22 mouse cellular contexts compared by ENCODE assay signal in the genomic region with DNA sequence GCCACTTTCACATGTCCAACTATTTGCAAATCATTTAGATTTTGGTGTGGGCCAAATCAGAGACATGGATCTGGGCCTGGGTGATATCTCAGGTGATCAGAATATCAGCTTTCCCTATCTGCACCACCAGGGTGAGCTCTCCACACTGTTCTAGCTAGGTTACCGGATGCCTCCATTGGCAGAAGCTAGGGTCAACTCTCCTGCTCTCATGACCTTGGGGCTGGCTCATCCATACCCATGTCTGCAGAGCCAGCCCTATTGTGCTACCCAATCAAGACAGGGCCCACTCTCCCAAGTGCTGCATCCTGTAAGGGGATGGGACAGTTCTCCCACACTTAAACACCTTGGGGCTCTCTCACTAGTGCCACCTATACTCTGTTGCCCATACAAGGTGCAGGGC.
"Had no signal": no experiment of that assay in that cellular context is flagged by ENCODE, and none has a peak within 500 bp of the region (broad histone marks: within the 10 kb centered on the region; RNA-seq: fewer than 3 reads in every experiment).

No protein-coding gene starts in this region.

- H3K4me2 ChIP-seq: limb, embryonic 13.5 days; liver, embryonic 12.5 days; liver, embryonic 15.5 days; lung, embryonic 15.5 days; midbrain, embryonic 13.5 days; neural tube, embryonic 13.5 days had no signal

- H3K4me3 ChIP-seq: limb, embryonic 10.5 days; limb, embryonic 13.5 days; liver, embryonic 12.5 days; liver, embryonic 15.5 days; lung, embryonic 15.5 days; megakaryocyte, embryonic 14.5 days; midbrain, embryonic 10.5 days; midbrain, embryonic 13.5 days; myocyte; neural tube, embryonic 13.5 days had no signal

- DNase-seq: kidney, postnatal 25 days; layer of hippocampus, adult 9-11 months; liver; lung, adult 18-20 months; lung, postnatal 10 days; lung, postnatal 36 days; retina, postnatal 1 day; right cerebral cortex, postnatal 25 days; spleen, adult 18-20 months; thymus, postnatal 25 days had no signal

- H3K27ac ChIP-seq: kidney, postnatal 0 days; limb, embryonic 10.5 days; limb, embryonic 13.5 days; liver, embryonic 12.5 days; liver, embryonic 15.5 days; lung, embryonic 15.5 days; midbrain, embryonic 10.5 days; midbrain, embryonic 13.5 days; neural tube, embryonic 13.5 days had no signal

- H3K9me3 ChIP-seq: limb, embryonic 10.5 days; limb, embryonic 13.5 days; liver, embryonic 12.5 days; liver, embryonic 15.5 days; lung, embryonic 15.5 days; megakaryocyte, embryonic 14.5 days; midbrain, embryonic 10.5 days; midbrain, embryonic 13.5 days; neural tube, embryonic 13.5 days had no signal

- H3K27me3 ChIP-seq: limb, embryonic 13.5 days; liver, embryonic 12.5 days; liver, embryonic 15.5 days; lung, embryonic 15.5 days; megakaryocyte, embryonic 14.5 days; midbrain, embryonic 13.5 days; neural tube, embryonic 13.5 days had no signal

- H3K36me3 ChIP-seq: limb, embryonic 10.5 days; limb, embryonic 13.5 days; liver, embryonic 12.5 days; liver, embryonic 15.5 days; lung, embryonic 15.5 days; midbrain, embryonic 10.5 days; midbrain, embryonic 13.5 days; neural tube, embryonic 13.5 days had no signal

- H3K4me1 ChIP-seq: limb, embryonic 10.5 days; limb, embryonic 13.5 days; liver, embryonic 12.5 days; liver, embryonic 15.5 days; lung, embryonic 15.5 days; megakaryocyte, embryonic 14.5 days; midbrain, embryonic 10.5 days; midbrain, embryonic 13.5 days; neural tube, embryonic 13.5 days had no signal

- H3K9ac ChIP-seq: limb, embryonic 13.5 days; liver, embryonic 12.5 days; liver, embryonic 15.5 days; lung, embryonic 15.5 days; midbrain, embryonic 13.5 days; neural tube, embryonic 13.5 days had no signal

- ATAC-seq: liver, embryonic 12.5 days; midbrain, embryonic 13.5 days; midbrain, embryonic 16.5 days had no signal
